Mouse (Mus musculus) adrenal gland, postnatal 36 days (tissue): ENCODE data around the gene Slc35a3. TPM values are rescaled to one million over a fixed set of nuclear protein-coding genes. Genes with fewer than 3 reads are reported as not detected.
"Not testable (repeated sequence)": the region's sequence is repeated elsewhere in the genome, so short reads cannot be mapped to it uniquely, and the experiment has no call there.

ENCODE experiments used
- DNase-seq, 2 experiments: peaks; one replicate each; pipeline ENCODE4 v3.0.0; 2021; ENCODE audit warnings: mixed read lengths in 1 of 2
- long read RNA-seq, 2 experiments: library from polyadenylated mRNA; stranded (forward); transcript quantifications; one replicate each; pipeline ENCODE4 v2.0.0; 2021; ENCODE audit warnings: borderline sequencing depth in 2 of 2
- total RNA-seq, 2 experiments: library from RNA; stranded (reverse); gene quantifications; 2 replicates each; pipeline ENCODE4 v1.2.3; 2021

Slc35a3 gene
- total RNA-seq, result 10 to 100 TPM; 23.1 to 33.5 TPM
- long read RNA-seq, experiment 1, full-length matches to known transcripts, result 6 of 11 reads
- long read RNA-seq, experiment 1, partial matches to known transcripts, result 0 of 11 reads
- long read RNA-seq, experiment 1, other reads (novel, unspliced or antisense), result 5 of 11 reads
- long read RNA-seq, experiment 2, full-length matches to known transcripts, result 2 of 2 reads
- long read RNA-seq, experiment 2, partial matches to known transcripts, result 0 of 2 reads
- long read RNA-seq, experiment 2, other reads (novel, unspliced or antisense), result 0 of 2 reads

GRCm38 (mm10) chr3:116712436-116712881, at the start of gene Slc35a3:
Gene Slc35a3, minus strand, starts transcription at chr3:116712831.
- no peak for DNase-seq

GRCm38 (mm10) chr3:116752818-116753217, 40.2 kb upstream of the Slc35a3 start:
- DNase-seq, result no peak

GRCm38 (mm10) chr3:116751191-116751860, 38.7 kb upstream of the Slc35a3 start:
- DNase-seq, result peak; percentile 4 to 42

GRCm38 (mm10) chr3:116748391-116749170, 36.0 kb upstream of the Slc35a3 start:
- peak; percentile 12 to 17 for DNase-seq

- DNase-seq, result not testable (repeated sequence)
Measured at GRCm38 (mm10) chr3:116747648-116748047, 35.0 kb upstream of the Slc35a3 start.

- no peak for DNase-seq
Measured at GRCm38 (mm10) chr3:116740963-116741362, 28.3 kb upstream of the Slc35a3 start.

GRCm38 (mm10) chr3:116740106-116740505, 27.5 kb upstream of the Slc35a3 start:
- no peak for DNase-seq

GRCm38 (mm10) chr3:116737326-116737731, 24.7 kb upstream of the Slc35a3 start:
- DNase-seq, result peak; percentile 63 to 71

GRCm38 (mm10) chr3:116729483-116730174, 17.0 kb upstream of the Slc35a3 start:
- DNase-seq, result no peak

- DNase-seq, result no peak
Measured at GRCm38 (mm10) chr3:116726807-116727206, 14.2 kb upstream of the Slc35a3 start.

- DNase-seq, result no peak
Measured at GRCm38 (mm10) chr3:116723496-116724481, 11.2 kb upstream of the Slc35a3 start.

GRCm38 (mm10) chr3:116722980-116723379, 10.3 kb upstream of the Slc35a3 start:
- no peak for DNase-seq

GRCm38 (mm10) chr3:116718951-116719350, 6.3 kb upstream of the Slc35a3 start:
- no peak for DNase-seq

- no peak for DNase-seq
Measured at GRCm38 (mm10) chr3:116713031-116713430, 400 bp upstream of the Slc35a3 start.

- DNase-seq, result peak; percentile 86 to 89
Measured at GRCm38 (mm10) chr3:116711624-116712435, 801 bp downstream of the Slc35a3 start.

GRCm38 (mm10) chr3:116710941-116711340, 1.7 kb downstream of the Slc35a3 start:
- no peak for DNase-seq

GRCm38 (mm10) chr3:116705637-116706204, 6.9 kb downstream of the Slc35a3 start:
- no peak for DNase-seq

- no peak for DNase-seq
Measured at GRCm38 (mm10) chr3:116703835-116704234, 8.8 kb downstream of the Slc35a3 start.

- DNase-seq, result no peak
Measured at GRCm38 (mm10) chr3:116702647-116703272, 9.9 kb downstream of the Slc35a3 start.
